Mouse (Mus musculus) lung, postnatal 25 days (tissue): ENCODE measurements around the gene Trim12c.
"Not testable (repeated sequence)": the region's sequence is repeated elsewhere in the genome, so short reads cannot be mapped to it uniquely, and the experiment has no call there.

Experiments
- DNase-seq: peaks from one replicate; pipeline ENCODE4 v3.0.0; 2022; ENCODE audit warnings: low spot score

The Trim12c gene

DNA sequence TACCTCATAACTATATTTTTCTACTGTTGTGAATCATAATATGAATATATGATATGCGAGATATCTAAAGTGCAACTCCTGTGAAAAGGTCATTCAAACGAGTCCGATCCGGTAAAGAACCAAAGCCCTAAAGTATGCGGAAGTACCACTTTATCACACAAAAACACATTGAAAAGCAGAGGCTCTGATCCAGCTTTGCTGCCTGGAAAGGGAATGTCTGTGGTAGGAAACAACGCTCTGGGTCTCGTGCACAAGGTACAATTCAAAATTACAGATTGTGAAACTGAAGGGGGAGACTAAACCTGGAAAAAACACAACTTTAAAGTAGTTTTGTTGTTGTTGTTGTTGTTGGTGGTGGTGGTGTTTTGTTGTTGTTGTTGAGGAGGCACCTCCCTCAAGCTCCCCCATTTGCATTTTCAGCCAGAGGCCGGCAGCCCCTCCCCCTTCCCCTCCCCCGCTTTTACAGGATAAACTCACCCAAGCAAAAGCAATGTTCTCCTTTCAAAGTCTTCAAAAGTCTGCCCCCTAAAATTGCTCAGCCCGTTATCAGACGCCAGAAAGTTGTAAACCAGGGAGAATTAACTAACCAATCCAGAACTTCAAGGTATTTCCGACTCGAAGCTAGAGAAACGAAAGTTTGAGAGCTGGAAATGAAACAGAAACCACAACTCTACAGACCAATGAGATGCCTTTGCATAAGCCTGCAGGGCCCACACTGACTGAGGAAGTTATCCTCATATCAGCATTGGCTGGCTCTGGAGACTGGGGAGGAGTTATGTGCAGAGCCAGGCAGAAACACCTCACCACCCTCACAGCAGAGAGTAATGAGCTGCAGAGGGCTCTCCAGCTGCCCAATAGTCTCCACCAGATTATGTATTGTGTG is at the start of gene Trim12c:
Gene Trim12c (minus strand): TSS at position 646 of the 883 bp plus-strand sequence.
- peak; percentile 90 for DNase-seq

DNA sequence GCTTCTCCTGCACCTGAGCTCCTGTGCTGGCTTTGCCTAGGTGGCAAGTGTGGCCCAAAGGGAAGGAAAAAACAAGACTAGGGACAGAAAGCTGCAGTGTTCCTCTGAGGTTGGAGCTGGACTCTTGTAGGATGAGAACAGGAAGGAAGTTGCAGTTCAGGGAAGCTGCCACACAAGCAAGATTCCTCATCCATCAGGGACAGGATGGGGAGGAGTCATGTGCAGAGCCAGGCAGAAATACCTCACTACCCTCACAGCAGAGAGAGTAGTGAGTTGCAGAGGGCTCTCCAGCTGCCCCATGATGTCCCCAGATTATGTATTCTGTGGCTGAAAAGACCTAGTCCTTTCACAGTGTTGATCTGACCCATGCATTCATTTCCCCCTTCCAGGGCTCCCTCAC is 48.0 kb upstream of the Trim12c start:
- no peak for DNase-seq

DNA sequence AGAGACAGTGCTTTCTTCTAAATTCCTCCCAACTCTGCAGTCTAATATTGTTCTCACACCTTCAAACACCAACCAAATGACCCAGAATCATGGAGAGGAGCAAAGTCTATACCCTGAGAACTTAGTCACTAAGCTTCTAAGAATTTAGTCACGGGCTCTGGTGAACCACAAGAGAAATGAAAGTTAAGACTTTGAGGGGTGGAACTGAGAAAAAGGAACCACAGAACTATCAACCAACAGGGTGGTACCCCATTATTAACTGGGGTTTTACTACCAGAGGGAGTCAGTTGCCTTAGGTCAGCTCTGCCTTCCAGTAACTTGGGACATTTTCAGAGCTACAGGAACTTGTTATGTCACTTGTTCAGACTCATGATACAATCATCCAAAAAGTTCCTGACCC is 47.5 kb upstream of the Trim12c start, which contains the start of gene Trim30c:
Gene Trim30c (minus strand): TSS at position 140 of the 400 bp plus-strand sequence.
- peak; percentile 5 for DNase-seq

DNA sequence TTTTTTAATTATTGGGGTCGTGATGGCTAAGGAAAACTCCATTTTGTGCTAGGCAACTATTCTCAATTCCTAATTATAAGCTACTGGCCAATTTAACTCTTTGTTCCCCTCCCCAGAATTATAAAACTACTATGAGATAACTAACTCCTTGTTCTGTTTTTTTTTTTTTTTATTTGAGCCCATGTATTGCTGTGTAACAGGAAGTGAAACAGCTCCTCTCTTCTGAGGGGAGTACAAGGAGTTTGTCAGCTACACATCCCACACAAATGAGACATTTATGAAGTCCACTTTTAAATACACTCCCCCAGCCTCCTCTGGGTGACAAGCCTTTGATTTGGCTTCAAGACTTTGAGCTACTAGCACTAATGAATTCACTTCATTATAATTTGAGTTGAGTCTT is 45.3 kb upstream of the Trim12c start:
- no peak for DNase-seq

DNA sequence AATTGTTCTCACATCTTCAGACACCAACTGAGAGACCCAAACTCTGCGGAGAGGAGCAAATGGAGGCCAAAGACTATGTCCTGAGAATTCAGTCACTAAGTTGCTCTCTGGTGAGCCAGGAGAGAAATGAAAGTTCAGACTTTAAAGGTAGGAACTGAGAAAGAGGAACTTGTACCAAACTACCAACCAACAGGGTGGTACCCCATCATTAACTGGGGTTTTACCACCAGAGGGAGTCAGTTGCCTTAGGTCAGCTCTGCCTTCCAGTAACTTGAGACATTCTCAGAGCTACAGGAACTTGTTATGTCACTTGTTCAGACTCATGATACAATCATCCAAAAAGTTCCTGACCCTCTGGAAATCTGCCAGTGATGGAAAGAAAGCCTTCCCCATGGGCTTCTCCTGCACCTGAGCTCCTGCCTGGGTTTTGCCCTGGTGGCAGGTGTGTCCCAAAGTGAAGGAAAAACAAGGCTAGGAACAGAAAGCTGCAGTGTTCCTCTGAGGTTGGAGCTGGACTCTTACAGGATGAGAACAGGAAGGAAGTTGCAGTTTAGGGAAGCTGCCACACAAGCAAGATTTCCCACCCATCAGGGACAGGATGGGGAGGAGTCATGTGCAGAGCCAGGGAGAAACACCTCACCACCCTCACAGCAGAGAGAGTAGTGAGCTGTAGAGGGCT is 16.7 kb upstream of the Trim12c start, which contains the start of gene Trim30b:
Gene Trim30b (minus strand): TSS at position 149 of the 679 bp plus-strand sequence.
- peak; percentile 63 for DNase-seq

DNA sequence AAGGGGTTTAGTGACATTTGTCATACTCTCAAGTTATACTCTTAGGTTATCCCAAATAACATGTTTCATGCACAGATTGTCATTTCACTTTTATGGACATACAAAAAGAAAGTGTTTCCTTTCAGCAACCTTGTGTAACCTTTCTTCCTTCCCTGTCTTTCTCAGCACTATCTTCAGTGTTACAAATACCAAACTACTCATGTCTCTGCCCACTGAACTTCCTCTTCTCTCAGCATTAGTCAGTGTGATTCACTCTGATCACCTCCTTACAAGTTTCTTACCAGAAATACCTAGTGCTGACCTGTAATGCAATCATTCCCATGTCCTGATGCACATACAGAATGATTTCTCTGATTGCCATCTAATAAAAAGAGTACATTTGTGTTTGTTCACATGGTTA is 13.2 kb upstream of the Trim12c start:
- DNase-seq: no peak

GRCm38 (mm10) chr7:104353600-104353967 is 422 bp upstream of the Trim12c start:
- DNase-seq: no peak

DNA sequence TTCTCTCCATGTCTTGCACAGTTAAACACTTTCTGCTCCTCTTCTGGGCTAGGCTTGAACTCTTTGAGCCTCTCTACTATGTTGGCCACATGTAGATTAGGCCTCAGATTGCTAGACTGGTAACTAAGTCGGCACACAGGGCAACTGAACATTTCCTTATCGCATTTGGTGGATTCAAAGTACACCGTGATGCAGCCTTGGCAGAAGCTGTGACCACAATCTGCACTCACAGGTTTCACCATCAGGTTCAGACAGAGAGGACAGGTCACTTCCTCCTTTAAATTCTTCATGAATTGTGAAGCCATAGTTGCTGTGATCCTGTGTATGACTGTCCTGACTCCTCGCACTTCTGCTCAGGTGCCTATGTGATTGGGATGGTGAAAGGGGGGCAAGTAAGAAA is 5.1 kb downstream of the Trim12c start:
- DNase-seq: not testable (repeated sequence)

GRCm38 (mm10) chr7:104340744-104341143 is 12.4 kb downstream of the Trim12c start:
- not testable (repeated sequence) for DNase-seq

- DNase-seq: not testable (repeated sequence)
Observed at GRCm38 (mm10) chr7:104335547-104335946, 17.6 kb downstream of the Trim12c start.

DNA sequence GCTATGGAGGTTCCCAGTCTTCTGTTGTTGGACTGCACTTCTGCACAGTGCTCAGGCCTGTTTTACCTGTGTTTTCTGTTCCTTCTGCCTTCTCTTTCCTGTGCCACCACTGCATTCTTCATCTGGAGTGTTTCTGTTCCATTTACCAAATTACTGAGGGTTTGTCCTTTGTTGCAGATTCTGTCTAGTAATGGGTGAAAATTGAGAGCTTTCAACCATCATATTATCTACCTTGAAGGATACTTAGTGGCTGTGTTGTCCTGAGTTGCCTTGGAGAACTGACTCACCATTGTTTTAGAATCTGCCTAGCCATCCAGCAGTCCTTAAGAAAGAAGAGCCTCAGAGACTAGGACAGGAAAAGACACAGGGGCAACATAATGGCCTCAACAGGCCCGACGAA is 24.0 kb downstream of the Trim12c start, which contains the start of gene Trim34b:
Gene Trim34b (plus strand): TSS at position 301 of the 400 bp plus-strand sequence.
- DNase-seq: not testable (repeated sequence)

- DNase-seq: no peak
Observed at GRCm38 (mm10) chr7:104322028-104322427, 31.1 kb downstream of the Trim12c start.

GRCm38 (mm10) chr7:104315369-104316080 is 37.6 kb downstream of the Trim12c start, which contains the start of gene Trim12a:
Trim12a (minus strand) TSS chr7:104315466.
- not testable (repeated sequence) for DNase-seq

GRCm38 (mm10) chr7:104314796-104315353 is 38.3 kb downstream of the Trim12c start:
- DNase-seq: peak; percentile 4

DNA sequence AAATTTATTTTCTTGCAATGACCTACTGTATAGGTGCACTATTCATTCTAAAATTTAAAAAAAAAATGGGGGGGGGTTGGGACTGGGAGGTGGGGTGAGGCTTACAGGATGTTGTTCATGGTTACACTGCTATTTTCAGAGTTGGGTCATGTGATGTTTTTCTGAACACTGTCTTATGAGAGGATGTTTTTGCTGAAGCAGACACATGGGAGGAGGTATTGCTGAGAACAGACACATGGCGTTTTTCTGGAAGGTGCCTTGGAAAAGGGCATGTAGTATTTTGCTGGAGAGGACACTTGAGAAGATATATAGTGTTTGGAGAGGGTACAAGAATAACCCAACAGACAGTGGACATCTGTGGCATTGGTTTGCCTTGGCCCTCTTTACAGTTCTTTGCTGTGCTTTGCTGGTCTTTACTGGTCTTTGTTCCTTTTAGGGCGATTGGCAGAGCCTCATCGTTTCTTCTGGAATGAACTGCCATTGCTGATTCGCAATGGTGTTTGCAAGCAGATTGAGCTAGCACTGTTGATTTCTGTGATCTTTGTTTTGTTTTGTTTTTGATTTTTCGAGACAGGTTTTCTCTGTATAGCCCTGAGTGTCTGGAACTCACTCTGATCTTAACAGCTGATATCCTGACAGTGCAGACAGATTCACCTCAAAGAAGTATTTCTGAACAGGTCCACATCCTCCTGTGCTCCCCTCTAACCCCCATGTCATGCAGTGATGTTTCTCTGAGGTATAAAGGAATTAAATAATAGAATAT is 61.3 kb downstream of the Trim12c start:
- DNase-seq: peak; percentile 8

DNA sequence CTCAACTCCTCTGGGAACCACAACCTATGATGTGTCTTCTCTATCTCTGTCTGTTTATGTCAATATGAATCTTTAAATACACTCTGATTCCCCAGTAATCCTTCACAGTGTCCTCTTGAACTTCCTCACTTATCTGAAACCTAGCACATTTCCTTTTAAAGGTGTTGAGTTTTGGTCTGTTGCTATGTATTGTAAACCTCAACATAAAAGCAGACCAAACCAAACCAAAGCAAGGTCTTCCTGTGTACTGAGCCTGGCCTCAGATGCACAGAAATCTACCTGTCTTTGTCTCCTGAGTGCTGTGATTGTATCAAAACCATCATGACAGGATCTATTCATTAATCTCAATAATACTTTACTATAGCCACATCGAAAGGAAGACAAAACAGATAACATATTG is 62.5 kb downstream of the Trim12c start:
- no peak for DNase-seq
